Mouse (Mus musculus): ENCODE measurements at regions not wholly inside any gene's neighbourhood (a gene's known extent, or its start where the extent isn't known, plus 50 kb on each side); places are given as distances from the start of the nearest gene placed in this dataset.

GRCm38 (mm10) chr6:70033674-70034073 is 758.4 kb downstream of the Rpia start:
- no peak for TF ChIP-seq CTCF (IDR thresholded peaks at IDR 0.05; ENCODE audit: borderline replicate concordance, extremely low read depth, insufficient read depth, insufficient read length)
- TF ChIP-seq POLR2A (IDR thresholded peaks at IDR 0.05; ENCODE audit: borderline replicate concordance, extremely low read depth, insufficient read depth, insufficient read length, poor library complexity, severe bottlenecking) = no peak

Data from brain, embryonic 14.5 days (tissue).